Mouse (Mus musculus) MEL (cell line): ENCODE data around the gene Dyrk1a. TPM values are rescaled to one million over a fixed set of nuclear protein-coding genes. Genes with fewer than 3 reads are reported as not detected.

Experiments
- DNase-seq: peaks from one replicate; pipeline ENCODE4 v3.0.0; 2011; ENCODE audit warnings: low read depth, low spot score
- H3K27ac ChIP-seq: 2 replicates; pipeline ENCODE4 v1.5.1; 2012; ENCODE audit warnings: low read depth, mild to moderate bottlenecking, control low read depth, low read length, moderate library complexity; ENCODE audit not compliant: control insufficient read depth
- H3K27me3 ChIP-seq, 2 experiments: fragments of 150-350 bp in 1 of 2; sonication (generic) in 1 of 2; 2 replicates each; pipeline ENCODE4 v1.6.1; 2012; ENCODE audit warnings: low read length in 2 of 2, mild to moderate bottlenecking in 2 of 2, improper control_type of control experiment in 1 of 2, moderate library complexity in 1 of 2; ENCODE audit not compliant: insufficient read depth in 2 of 2, control insufficient read depth in 1 of 2
- H3K36me3 ChIP-seq, 2 experiments: 2 replicates each; pipeline ENCODE4 v1.6.1; 2012 to 2014; ENCODE audit warnings: low read length in 2 of 2, improper control_type of control experiment in 1 of 2, inconsistent platforms in 1 of 2, mild to moderate bottlenecking in 1 of 2; ENCODE audit not compliant: insufficient read depth in 2 of 2, control insufficient read depth in 1 of 2
- H3K4me1 ChIP-seq, 2 experiments: fragments of 150-350 bp in 1 of 2; sonication (generic) in 1 of 2; 2 replicates each; pipeline ENCODE4 v1.6.1; 2012; ENCODE audit warnings: low read length in 2 of 2, improper control_type of control experiment in 1 of 2, mild to moderate bottlenecking in 1 of 2; ENCODE audit not compliant: insufficient read depth in 2 of 2, control insufficient read depth in 1 of 2
- H3K4me3 ChIP-seq, 2 experiments: fragments of 150-350 bp in 1 of 2; sonication (generic) in 1 of 2; 2 replicates each; pipeline ENCODE4 v1.5.1; 2012; ENCODE audit warnings: low read depth in 2 of 2, low read length in 2 of 2, mild to moderate bottlenecking in 2 of 2, moderate library complexity in 2 of 2, control low read depth in 1 of 2, improper control_type of control experiment in 1 of 2; ENCODE audit not compliant: control insufficient read depth in 1 of 2, insufficient read depth in 1 of 2
- H3K79me2 ChIP-seq: 2 replicates; pipeline ENCODE4 v1.6.1; 2012; ENCODE audit warnings: mild to moderate bottlenecking, low read length, moderate library complexity; ENCODE audit not compliant: control insufficient read depth, poor library complexity, insufficient read depth
- H3K9ac ChIP-seq: 2 replicates; pipeline ENCODE4 v1.6.1; 2012; ENCODE audit warnings: low read depth, mild to moderate bottlenecking, control low read depth, low read length, moderate library complexity; ENCODE audit not compliant: control insufficient read depth, poor library complexity, severe bottlenecking
- H3K9me3 ChIP-seq: fragments of 150-350 bp; sonication (generic); replicated peaks from 2 replicates; pipeline ENCODE4 v1.6.1; 2012; ENCODE audit warnings: mild to moderate bottlenecking, low read length, improper control_type of control experiment, moderate library complexity; ENCODE audit not compliant: insufficient read depth
- E2F4 ChIP-seq: IDR thresholded peaks from 2 replicates; pipeline ENCODE4 v1.6.1; 2011; ENCODE audit warnings: low read depth, low read length, improper control_type of control experiment, borderline replicate concordance
- ELF1 ChIP-seq: IDR thresholded peaks from 2 replicates; pipeline ENCODE4 v1.6.1; 2014; ENCODE audit warnings: low read depth, mild to moderate bottlenecking, inconsistent platforms, low read length, improper control_type of control experiment, moderate library complexity
- ETS1 ChIP-seq: IDR thresholded peaks from 2 replicates; pipeline ENCODE4 v1.6.1; 2012; ENCODE audit warnings: low read depth, mild to moderate bottlenecking, inconsistent platforms, low read length, improper control_type of control experiment, moderate library complexity
- GABPA ChIP-seq: IDR thresholded peaks from 2 replicates; pipeline ENCODE4 v1.6.1; 2012; ENCODE audit warnings: low read depth, mild to moderate bottlenecking, inconsistent platforms, low read length, improper control_type of control experiment, moderate library complexity
- GATA1 ChIP-seq: IDR thresholded peaks from 2 replicates; pipeline ENCODE4 v1.6.1; 2011; ENCODE audit warnings: low read depth, low read length, improper control_type of control experiment
- NELFE ChIP-seq: IDR thresholded peaks from 2 replicates; pipeline ENCODE4 v1.6.1; 2011; ENCODE audit warnings: low read depth, low read length, improper control_type of control experiment
- NRF1 ChIP-seq: IDR thresholded peaks from 2 replicates; pipeline ENCODE4 v1.6.1; 2014; ENCODE audit warnings: low read depth, mild to moderate bottlenecking, inconsistent platforms, low read length, improper control_type of control experiment, moderate library complexity; ENCODE audit not compliant: poor library complexity, insufficient read depth, severe bottlenecking
- POLR2A ChIP-seq, 2 experiments: IDR thresholded peaks; 2 replicates each; pipeline ENCODE4 v1.6.1; 2011 to 2012; ENCODE audit warnings: low read length in 2 of 2, mild to moderate bottlenecking in 2 of 2, control low read depth in 1 of 2, improper control_type of control experiment in 1 of 2, low read depth in 1 of 2, moderate library complexity in 1 of 2; ENCODE audit not compliant: control insufficient read depth in 1 of 2, insufficient read depth in 1 of 2, poor library complexity in 1 of 2
- POLR2AphosphoS5 ChIP-seq: IDR thresholded peaks from 2 replicates; pipeline ENCODE4 v1.6.1; 2012; ENCODE audit warnings: low read depth, borderline replicate concordance, mild to moderate bottlenecking, inconsistent platforms, low read length, moderate library complexity, mixed read lengths
- RCOR1 ChIP-seq: IDR thresholded peaks from 2 replicates; pipeline ENCODE4 v1.6.1; 2012; ENCODE audit warnings: low read depth, mild to moderate bottlenecking, inconsistent platforms, low read length, improper control_type of control experiment
- SIN3A ChIP-seq: IDR thresholded peaks from 2 replicates; pipeline ENCODE4 v1.6.1; 2012; ENCODE audit warnings: low read length, improper control_type of control experiment, inconsistent platforms
- TCF12 ChIP-seq: IDR thresholded peaks from 2 replicates; pipeline ENCODE4 v1.6.1; 2014; ENCODE audit warnings: low read depth, mild to moderate bottlenecking, inconsistent platforms, low read length, improper control_type of control experiment, moderate library complexity
- UBTF ChIP-seq: IDR thresholded peaks from 2 replicates; pipeline ENCODE4 v1.6.1; 2012; ENCODE audit warnings: low read depth, mild to moderate bottlenecking, inconsistent platforms, low read length, improper control_type of control experiment, moderate library complexity, borderline replicate concordance; ENCODE audit not compliant: insufficient read depth
- USF1 ChIP-seq: IDR thresholded peaks from 2 replicates; pipeline ENCODE4 v1.6.1; 2014; ENCODE audit warnings: low read depth, mild to moderate bottlenecking, inconsistent platforms, low read length, improper control_type of control experiment, moderate library complexity
- ZKSCAN1 ChIP-seq: IDR thresholded peaks from 2 replicates; pipeline ENCODE4 v1.6.1; 2012; ENCODE audit warnings: low read depth, mild to moderate bottlenecking, inconsistent platforms, low read length, improper control_type of control experiment, moderate library complexity
- ZMIZ1 ChIP-seq: IDR thresholded peaks from 2 replicates; pipeline ENCODE4 v1.6.1; 2012; ENCODE audit warnings: low read depth, mild to moderate bottlenecking, inconsistent platforms, low read length, improper control_type of control experiment, moderate library complexity
- polyA plus RNA-seq, 2 experiments: library from polyadenylated mRNA; stranded (reverse) in 1 of 2; unstranded in 1 of 2; fragments of >175 nt in 1 of 2; fragments of >200 nt in 1 of 2; gene quantifications; 2 replicates each; pipeline versions ENCODE4 v1.2.1 to v1.2.4; 2012; ENCODE audit warnings: low replicate concordance in 2 of 2, low read depth in 1 of 2; ENCODE audit not compliant: insufficient read length in 2 of 2, insufficient read depth in 1 of 2, missing spikeins in 1 of 2
- total RNA-seq: library from RNA; depleted of rRNA; stranded (reverse); fragments of 300-350 nt; gene quantifications from 2 replicates; pipeline ENCODE4 v1.2.3, GENCODE M21; 2012

Dyrk1a gene
- total and polyA plus RNA-seq, 3 experiments = 22.6 to 126 (median 34.7) TPM

DNA sequence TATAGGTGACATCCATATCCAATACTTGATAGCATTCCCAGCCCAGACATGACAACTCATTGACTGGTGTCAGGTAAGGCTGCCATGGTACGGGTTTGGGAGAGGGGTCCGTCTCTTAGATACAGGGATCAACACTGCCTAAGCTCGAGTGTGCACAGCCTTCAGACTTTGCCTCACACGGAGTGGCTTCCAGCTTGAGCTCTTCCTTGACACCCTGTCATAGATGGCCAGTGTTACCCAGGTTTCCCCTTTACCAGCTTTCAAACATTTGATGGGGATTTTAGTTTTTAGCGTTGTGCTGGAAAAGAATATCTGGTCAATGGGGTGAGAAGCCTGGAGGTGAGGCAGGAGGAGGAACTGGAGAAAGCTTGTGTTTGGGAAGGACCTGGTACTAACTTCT lies 2.1 kb upstream of the Dyrk1a start:
- DNase-seq = no peak
- Histone ChIP-seq H3K27ac (no peak overlapping the region), H3K79me2 (peaks cover 34% of the 10 kb centered on the region), H3K4me3 (no peak overlapping the region), H3K9ac (no peak overlapping the region), H3K4me1 (peaks cover 3 to 14% of the 10 kb centered on the region in 2 experiments; a peak in 2 of 4 replicates), H3K27me3 (peaks cover 3 to 5% of the 10 kb centered on the region in 2 experiments; a peak in 3 of 4 replicates), H3K9me3 (no peaks in the 10 kb centered on the region), H3K36me3 (peaks cover 0 to 14% of the 10 kb centered on the region in 2 experiments; a peak in 2 of 4 replicates)
- TF ChIP-seq GATA1 = no peak
- TF ChIP-seq ZMIZ1 = no peak
- no peak for TF ChIP-seq ELF1
- no peak for TF ChIP-seq SIN3A
- TF ChIP-seq E2F4 = no peak
- TF ChIP-seq GABPA = no peak
- TF ChIP-seq NELFE = no peak

DNA sequence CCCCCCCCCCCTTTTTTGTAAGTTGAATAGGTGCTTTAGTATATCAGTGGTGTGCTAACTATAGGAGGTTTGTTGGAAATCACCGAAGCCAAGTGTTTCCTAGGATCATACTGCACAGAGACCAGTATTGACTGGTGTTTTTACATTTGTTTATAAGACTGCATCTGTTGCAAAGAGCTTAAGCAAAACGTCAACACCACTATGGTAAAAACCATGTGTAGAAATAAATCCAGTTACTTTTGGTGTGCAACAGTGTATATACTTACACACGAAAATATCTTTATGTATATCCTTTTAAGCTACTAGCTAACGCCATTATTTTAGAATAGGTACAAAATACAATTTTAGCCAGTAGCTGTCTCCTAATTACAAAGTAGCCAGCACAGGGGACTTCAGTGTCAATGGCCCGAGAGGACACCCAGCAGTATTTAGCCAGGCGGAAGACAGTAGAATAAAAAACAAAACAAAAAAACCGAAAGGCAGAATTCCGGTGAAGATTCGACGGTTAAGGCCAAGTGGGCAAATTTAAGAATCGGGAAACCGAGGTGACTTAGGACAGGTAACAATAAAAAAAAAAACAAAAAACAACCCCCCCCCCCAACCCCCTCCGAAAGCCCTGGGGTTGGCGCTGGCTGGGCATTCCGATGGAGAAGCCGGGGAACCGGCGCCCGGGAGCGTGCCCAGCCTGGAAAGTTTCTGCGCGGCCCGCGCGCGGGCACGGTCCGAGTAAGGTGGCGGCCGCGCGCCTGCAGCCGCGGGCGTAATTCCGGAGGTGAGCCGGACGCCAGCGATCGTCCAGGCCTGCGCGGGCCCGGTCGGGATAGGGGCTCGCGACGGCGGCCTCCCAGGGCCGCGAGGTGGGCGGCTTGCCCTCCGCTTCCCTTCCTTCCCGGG lies 1.2 kb upstream of the Dyrk1a start:
- peak; percentile 77 for DNase-seq
- Histone ChIP-seq H3K4me3 (peak overlapping the region; percentile 85), H3K79me2 (peaks cover 41% of the 10 kb centered on the region), H3K36me3 (peaks cover 0 to 22% of the 10 kb centered on the region in 2 experiments; a peak in 2 of 4 replicates), H3K9ac (peak overlapping the region; percentile 92), H3K4me1 (peaks cover 4 to 17% of the 10 kb centered on the region in 2 experiments; a peak in 2 of 4 replicates), H3K9me3 (no peaks in the 10 kb centered on the region), H3K27me3 (peaks cover 3 to 5% of the 10 kb centered on the region in 2 experiments; a peak in 3 of 4 replicates), H3K27ac (peak overlapping the region; percentile 94)
- TF ChIP-seq ETS1 (0 out of 2 replicates have a peak, but pooled peaks have one; percentile 37), USF1 (no peak), SIN3A (peak; percentile 17; the same call in 1 of the 2 replicates), UBTF (no peak; the same call in 1 of the 2 replicates), POLR2AphosphoS5 (no peak), TCF12 (0 out of 2 replicates have a peak, but pooled peaks have one; percentile 33), ZKSCAN1 (no peak), NELFE (peak; percentile 57; the same call in 1 of the 2 replicates), POLR2A (IDR thresholded peaks at IDR 0.05; ENCODE audit: control insufficient read depth in 1 of 2, insufficient read depth in 1 of 2, low read depth in 1 of 2, low read length in 2 of 2, poor library complexity in 1 of 2) (peak; percentile 53 to 71; a peak in 2 of 4 replicates), NRF1 (0 out of 2 replicates have a peak, but pooled peaks have one; percentile 36), ZMIZ1 (peak; percentile 68), RCOR1 (no peak)
